Mouse (Mus musculus) spleen, postnatal 10 days (tissue): ENCODE measurements around the gene Gm13090.

Experiments used
- DNase-seq, 2 experiments: peaks; one replicate each; pipeline ENCODE4 v3.0.0; 2021 to 2022; ENCODE audit warnings: low spot score in 2 of 2

Gene Gm13090

DNA sequence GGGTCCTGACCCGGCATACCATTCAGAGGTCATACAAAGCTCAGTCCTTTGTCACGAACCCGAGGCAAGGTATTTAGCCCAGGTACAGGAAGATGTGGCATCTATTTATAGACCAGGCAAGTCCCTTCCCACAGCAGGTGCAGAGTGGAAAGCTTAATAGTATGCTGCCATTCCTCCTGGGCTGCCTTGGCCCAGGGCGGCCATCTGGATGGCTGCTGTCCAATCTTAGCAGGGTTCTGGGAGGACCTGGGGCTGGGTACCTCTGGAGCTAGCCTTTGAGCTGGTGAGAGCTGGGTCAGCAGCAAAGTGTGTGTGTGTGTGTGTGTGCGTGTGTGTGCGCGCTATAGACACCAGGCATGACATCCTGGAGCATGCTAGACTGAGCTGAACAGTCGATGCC, 46.1 kb downstream of the Gm13090 start:
- no peak for DNase-seq

DNA sequence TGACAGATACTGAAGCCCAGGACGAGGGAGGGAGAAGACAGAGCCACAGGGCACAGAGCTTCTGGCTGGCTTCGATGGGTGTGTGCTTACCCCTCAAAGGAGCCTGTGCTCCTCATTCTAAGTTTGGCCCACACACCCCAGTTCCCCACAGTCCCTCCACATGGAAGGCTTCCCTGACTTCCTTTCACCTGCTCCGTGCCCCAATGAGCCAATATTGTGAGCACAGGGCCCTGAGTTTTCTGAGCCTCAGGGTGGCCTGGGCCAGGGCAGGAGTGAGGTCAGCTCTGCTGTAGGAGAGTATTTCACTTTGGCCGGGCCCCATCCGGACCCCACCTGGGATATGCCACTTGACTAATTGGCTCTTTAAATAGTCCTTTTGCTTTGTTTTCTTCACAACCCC, 48.3 kb downstream of the Gm13090 start:
- DNase-seq = no peak

DNA sequence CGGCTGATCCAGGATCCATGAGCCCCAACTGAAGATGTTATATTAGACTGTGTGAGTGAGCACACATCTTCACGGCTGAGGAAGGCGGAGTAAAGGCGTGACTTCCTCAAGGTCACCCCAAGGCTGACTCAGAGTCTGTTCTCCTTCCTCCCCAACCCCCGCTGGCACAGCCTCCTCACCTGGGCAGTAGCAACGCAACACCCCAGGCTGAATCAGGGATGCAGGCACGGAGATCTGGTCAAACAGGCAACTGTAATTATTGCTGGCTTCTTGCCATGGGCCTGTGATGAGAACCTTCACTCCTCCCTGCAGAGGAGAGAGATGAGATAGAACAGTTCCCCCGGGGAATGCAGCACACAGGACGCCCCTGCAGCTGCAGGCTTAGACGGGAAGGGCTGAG, 48.8 kb downstream of the Gm13090 start:
- DNase-seq = no peak

DNA sequence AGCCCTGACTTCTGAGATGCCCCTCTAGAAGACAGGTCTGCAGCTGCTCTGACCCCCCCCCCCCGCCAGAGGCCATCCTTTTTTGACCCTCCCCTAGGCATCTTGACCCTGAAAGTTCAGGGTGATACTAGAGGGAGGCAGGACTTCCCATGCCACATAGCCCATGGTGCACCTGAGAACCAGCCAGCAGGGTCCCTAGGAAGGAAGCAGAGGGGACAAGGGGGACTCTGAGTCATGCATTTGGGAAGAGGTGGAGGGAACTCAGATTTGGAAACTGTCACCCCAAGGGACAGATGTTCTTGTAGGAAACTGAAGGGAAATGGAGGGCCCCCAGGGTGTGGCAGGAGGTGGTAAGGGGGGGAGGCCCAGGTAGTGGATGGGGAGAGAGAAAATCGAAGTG, 49.2 kb downstream of the Gm13090 start:
- no peak for DNase-seq

DNA sequence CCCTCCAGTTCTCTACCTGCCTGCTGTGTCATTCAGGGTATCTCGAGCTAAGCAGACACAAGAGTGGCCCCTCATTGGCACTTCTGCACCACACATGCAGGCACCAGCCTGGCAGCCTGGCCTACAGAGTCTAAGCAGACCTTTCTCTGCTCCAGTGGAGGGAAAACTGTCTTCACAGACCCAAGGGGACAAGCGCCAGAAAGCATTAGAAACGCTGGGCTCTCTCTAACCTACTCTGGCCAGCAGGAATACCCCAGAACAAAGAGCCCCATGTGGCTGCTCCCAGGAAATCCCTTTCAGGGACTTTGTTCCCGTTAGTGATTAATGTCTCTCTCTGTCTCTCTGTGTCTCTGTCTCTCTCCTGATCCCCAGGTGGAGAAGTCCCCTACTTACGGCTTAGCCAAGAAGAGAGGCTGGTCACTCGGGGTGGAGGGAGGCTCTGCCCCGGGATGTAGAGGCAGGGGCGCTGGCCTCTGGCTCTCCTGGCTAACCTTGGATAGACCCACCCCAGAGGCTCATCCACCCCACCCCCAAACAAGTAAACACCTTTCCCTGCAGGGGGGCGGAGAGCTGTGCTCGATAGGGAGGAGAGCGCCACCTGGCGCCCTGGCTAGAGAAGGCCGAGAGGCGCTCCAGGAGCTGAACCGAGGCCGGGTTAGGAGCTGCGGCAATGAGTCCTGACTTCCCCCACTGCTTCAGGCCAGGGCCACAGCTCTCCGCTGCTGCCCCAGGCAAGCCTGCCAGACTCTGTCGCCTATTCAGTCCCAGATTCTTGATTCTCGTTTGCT, 49.9 kb downstream of the Gm13090 start:
- peak; percentile 10 to 68 for DNase-seq

DNA sequence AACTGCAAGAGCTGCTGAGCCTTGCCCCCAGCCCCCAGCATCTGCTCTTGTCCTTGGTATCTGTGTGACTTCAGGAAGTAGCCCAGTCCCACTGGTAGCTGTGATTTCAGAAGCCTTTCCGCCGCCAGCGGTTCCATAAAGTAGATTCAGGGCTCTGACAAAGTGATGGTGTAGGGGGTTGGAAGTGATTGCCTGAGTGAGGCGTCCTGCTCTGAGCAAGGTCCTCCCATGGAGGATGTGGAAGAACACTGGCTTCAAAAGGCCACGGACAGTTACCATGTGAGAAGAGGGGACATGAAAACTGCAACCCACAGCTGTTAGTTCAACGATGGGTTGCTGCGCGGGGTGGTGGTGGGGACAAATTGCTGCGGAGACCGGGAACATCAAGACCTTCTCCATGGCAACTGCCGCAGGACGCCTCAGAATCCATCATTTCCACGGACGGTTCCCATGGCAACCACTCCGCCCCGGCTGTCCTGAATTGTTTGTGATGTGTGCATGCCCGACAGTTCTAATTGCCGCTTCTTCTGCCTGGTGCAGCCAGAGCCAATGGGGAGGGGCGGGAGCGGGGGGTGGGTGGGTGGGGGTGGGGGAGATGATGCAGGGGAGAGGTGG, 51.1 kb downstream of the Gm13090 start:
- DNase-seq = no peak
